Mouse (Mus musculus): ENCODE measurements around the gene Nup214. TPM values are rescaled to one million over a fixed set of nuclear protein-coding genes. Genes with fewer than 3 reads are reported as not detected.

The Nup214 gene
- polyA plus RNA-seq, 1 experiment from 2014 or later: 61.3 TPM

GRCm38 (mm10) chr2:32083159-32084011 is 109.1 kb downstream of the Nup214 start:
- Histone ChIP-seq H3K9ac (peak overlapping the region; percentile 97), H3K4me2 (peak overlapping the region; percentile 100), H3K4me3 (peak overlapping the region; percentile 90), H3K9me3 (no peaks in the 10 kb centered on the region), H3K4me1 (peaks cover 55% of the 10 kb centered on the region), H3K27me3 (replicated peaks) (peaks cover 19% of the 10 kb centered on the region), H3K27ac (replicated peaks) (peak overlapping the region; percentile 93), H3K36me3 (0 out of 2 replicates have a peak, but pooled peaks cover 6% of the 10 kb centered on the region)
- peak; percentile 26; the same call in 1 of the 2 replicates for ATAC-seq (ENCODE audit: extremely low read depth, insufficient number of reproducible peaks, low FRiP score, low TSS enrichment)
- WGBS: under 1% methylated on average over 91 of the region's 91 CpGs

GRCm38 (mm10) chr2:32084111-32084871 is 110.1 kb downstream of the Nup214 start, which contains the start of gene Fam78a:
Fam78a (minus strand) TSS chr2:32084857.
- ATAC-seq (ENCODE audit: extremely low read depth, insufficient number of reproducible peaks, low FRiP score, low TSS enrichment): peak; percentile 44; the same call in 1 of the 2 replicates
- Histone ChIP-seq H3K4me2 (peak within 1 kb of the TSS; percentile 100), H3K4me3 (peak within 1 kb of the TSS; percentile 90), H3K9ac (peak within 1 kb of the TSS; percentile 97), H3K36me3 (no peaks in the 10 kb centered on the region), H3K27ac (replicated peaks) (peak within 1 kb of the TSS; percentile 93), H3K27me3 (replicated peaks) (peaks cover 25% of the 10 kb centered on the region), H3K4me1 (peaks cover 55% of the 10 kb centered on the region), H3K9me3 (no peaks in the 10 kb centered on the region)
- WGBS: under 1% methylated on average over 64 of the region's 68 CpGs

- Histone ChIP-seq H3K9ac (peak overlapping the region; percentile 97), H3K36me3 (no peaks in the 10 kb centered on the region), H3K27me3 (replicated peaks) (peaks cover 26% of the 10 kb centered on the region), H3K27ac (replicated peaks) (peak overlapping the region; percentile 93), H3K4me2 (peak overlapping the region; percentile 100), H3K4me1 (peaks cover 52% of the 10 kb centered on the region), H3K9me3 (no peaks in the 10 kb centered on the region), H3K4me3 (peak overlapping the region; percentile 90)
- ATAC-seq (ENCODE audit: extremely low read depth, insufficient number of reproducible peaks, low FRiP score, low TSS enrichment): no peak
- WGBS: 31% methylated on average over 2 of the region's 2 CpGs
These were observed 110.6 kb downstream of the Nup214 start for GRCm38 (mm10) chr2:32084872-32085199.

DNA sequence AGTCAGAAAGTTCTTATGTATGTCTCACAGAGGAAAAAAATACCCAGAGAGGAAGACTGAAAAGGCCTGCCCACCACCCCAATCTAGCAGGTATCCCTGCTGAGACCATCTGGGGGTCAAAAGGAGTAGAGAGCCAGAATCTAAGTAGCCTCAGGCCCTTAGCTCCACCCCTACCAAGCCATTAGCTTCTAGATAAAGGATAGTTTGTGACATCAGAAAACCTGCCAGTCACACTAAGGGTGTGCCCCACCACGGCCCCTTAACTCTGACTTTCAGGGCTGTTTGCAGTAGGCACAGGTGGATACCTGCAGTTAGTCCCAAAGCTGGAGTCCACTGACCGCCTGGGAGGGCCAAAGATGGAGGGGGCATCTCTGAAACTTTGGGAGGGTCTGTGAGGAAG is 111.0 kb downstream of the Nup214 start:
- 66% methylated on average over 2 of the region's 2 CpGs for WGBS
- Histone ChIP-seq H3K36me3 (no peaks in the 10 kb centered on the region), H3K4me1 (peaks cover 49% of the 10 kb centered on the region), H3K4me3 (no peak overlapping the region), H3K27ac (replicated peaks) (peak overlapping the region; percentile 93; the same call in 1 of the 2 replicates), H3K9ac (peak overlapping the region; percentile 97; the same call in 1 of the 2 replicates), H3K4me2 (peak overlapping the region; percentile 100), H3K27me3 (replicated peaks) (peaks cover 26% of the 10 kb centered on the region), H3K9me3 (no peaks in the 10 kb centered on the region)
- no peak for ATAC-seq (ENCODE audit: extremely low read depth, insufficient number of reproducible peaks, low FRiP score, low TSS enrichment)

DNA sequence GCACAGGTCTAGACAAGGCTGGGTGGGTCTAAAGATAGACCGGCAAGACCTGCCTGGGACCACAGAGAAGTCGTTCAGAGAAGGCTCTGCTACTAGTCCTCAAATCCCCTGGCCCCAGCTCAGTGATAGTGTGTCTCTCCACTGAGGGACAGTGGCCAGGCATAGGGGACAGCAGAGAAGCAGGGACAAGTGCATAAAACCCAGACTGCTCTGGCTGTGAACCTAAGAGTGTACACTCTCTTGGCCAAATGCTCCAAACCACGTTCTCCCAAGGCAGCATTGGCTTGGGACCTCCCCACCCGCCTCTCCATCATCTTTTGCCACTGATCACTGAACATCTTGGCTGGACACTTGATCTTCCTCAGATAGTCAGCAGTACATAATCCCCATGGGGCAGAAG is 113.4 kb downstream of the Nup214 start:
- Histone ChIP-seq H3K36me3 (no peaks in the 10 kb centered on the region), H3K4me1 (peaks cover 44% of the 10 kb centered on the region), H3K9me3 (no peaks in the 10 kb centered on the region), H3K4me3 (no peak overlapping the region), H3K27me3 (replicated peaks) (peaks cover 21% of the 10 kb centered on the region), H3K27ac (replicated peaks) (peak overlapping the region; percentile 54), H3K4me2 (no peak overlapping the region), H3K9ac (no peak overlapping the region)
- 54% methylated on average over 4 of the region's 4 CpGs for WGBS
- ATAC-seq (ENCODE audit: extremely low read depth, insufficient number of reproducible peaks, low FRiP score, low TSS enrichment): no peak

DNA sequence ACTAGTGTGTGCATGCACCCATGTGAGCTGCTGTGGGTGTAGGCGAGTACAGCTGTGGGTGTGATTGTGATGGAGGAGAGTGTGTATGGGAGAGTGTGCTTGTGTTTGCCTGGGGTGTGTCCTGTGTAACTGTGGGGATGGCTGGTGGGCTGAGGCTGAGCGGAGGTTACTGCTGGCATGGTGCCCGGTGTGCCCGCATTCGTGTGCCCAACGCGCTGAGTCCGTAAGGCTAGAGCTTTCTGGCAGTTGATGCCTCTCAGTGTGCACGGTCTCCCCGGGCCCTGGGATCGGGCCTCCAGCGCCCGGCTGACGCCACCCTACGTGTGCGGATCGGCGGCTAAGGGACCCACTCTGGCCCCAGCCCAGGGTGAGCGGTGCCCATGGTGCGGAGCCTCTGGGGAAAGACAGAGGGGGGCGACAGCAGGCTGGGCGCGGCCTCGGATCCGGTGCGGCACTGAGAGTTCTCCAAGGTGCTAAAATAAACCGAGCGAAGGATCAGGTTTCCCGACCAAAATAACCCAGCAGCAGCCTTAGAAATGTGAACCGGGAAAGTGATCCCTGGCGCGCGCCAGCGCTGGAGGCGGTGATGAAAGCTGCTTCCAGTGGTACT is 114.2 kb downstream of the Nup214 start:
- no peak for ATAC-seq (ENCODE audit: extremely low read depth, insufficient number of reproducible peaks, low FRiP score, low TSS enrichment)
- H3K9me3 ChIP-seq: no peaks in the 10 kb centered on the region
- H3K9ac ChIP-seq: peak overlapping the region; percentile 79
- peaks cover 20% of the 10 kb centered on the region for H3K27me3 ChIP-seq (replicated peaks)
- WGBS: 6% methylated on average over 35 of the region's 35 CpGs
- peaks cover 40% of the 10 kb centered on the region for H3K4me1 ChIP-seq
- H3K4me3 ChIP-seq: peak overlapping the region; percentile 46
- no peaks in the 10 kb centered on the region for H3K36me3 ChIP-seq
- peak overlapping the region; percentile 90 for H3K27ac ChIP-seq (replicated peaks)
- peak overlapping the region; percentile 73 for H3K4me2 ChIP-seq

DNA sequence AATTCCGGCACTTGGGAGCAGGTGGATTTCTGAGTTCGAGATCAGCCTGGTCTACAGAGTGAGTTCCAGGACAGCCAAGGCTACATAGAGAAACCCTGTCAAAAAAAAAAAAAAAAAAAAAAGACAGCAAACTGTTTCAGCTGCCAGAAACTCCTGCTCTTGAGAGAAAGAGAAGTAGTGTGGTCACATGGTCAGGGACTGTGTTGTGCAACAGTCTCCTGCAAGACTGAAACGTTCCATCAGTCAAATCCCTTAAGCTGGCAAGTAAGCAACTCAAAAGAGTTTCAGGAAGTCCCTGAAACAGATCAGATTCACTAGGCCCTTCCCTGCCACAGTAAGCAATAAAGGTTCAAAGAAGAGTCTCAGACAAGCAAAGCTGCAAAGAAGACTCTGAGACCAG is 115.4 kb downstream of the Nup214 start:
- Histone ChIP-seq H3K27me3 (replicated peaks) (peaks cover 20% of the 10 kb centered on the region), H3K4me3 (no peak overlapping the region), H3K4me1 (peaks cover 40% of the 10 kb centered on the region), H3K36me3 (no peaks in the 10 kb centered on the region), H3K9ac (no peak overlapping the region), H3K27ac (replicated peaks) (peak overlapping the region; percentile 90), H3K4me2 (no peak overlapping the region), H3K9me3 (no peaks in the 10 kb centered on the region)
- ATAC-seq (ENCODE audit: extremely low read depth, insufficient number of reproducible peaks, low FRiP score, low TSS enrichment): no peak
- WGBS: 64% methylated on average over 3 of the region's 3 CpGs

DNA sequence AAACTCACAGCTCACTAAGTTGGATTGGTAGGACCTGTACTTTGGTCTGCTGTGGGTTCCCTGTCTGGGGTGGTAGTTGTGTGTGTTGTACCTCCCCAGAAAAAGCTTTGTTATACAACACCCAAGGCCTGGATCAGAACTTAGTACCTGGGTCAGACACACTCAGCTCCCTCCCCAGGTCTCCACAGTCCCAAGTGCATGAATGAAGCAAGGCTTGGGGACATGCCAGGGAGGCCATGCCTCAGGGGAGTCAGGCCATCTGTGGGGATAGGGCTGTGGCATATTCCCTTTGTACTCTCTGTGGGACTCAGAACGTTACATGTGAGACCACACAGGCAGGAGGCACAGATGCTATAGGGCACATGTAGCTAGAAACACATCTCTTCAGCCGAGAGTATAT is 115.9 kb downstream of the Nup214 start:
- ATAC-seq (ENCODE audit: extremely low read depth, insufficient number of reproducible peaks, low FRiP score, low TSS enrichment): no peak
- WGBS: 81% methylated on average over 2 of the region's 2 CpGs
- Histone ChIP-seq H3K4me3 (no peak overlapping the region), H3K4me1 (peaks cover 36% of the 10 kb centered on the region), H3K9ac (no peak overlapping the region), H3K4me2 (no peak overlapping the region), H3K9me3 (no peaks in the 10 kb centered on the region), H3K27ac (replicated peaks) (no peak overlapping the region), H3K27me3 (replicated peaks) (peaks cover 20% of the 10 kb centered on the region), H3K36me3 (no peaks in the 10 kb centered on the region)

DNA sequence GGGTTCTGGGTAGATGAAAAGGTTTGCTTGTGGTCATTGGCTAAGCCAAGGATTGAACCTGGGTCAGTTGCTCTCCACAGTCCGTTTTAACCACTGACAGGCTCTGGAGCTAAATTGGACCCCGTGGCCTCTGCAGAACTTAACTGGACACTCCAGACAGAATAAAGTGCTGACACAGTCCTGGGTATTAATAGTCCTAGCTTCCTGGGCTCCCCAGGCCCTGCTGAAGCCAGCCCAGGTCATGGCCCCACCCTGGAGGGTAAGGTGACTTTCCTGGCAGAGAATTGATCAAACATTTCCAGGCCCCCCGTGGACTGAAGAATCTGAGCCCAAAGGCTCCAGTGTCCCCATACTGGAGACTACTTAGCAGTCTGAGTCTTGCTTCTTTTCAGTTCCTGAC is 117.7 kb downstream of the Nup214 start:
- no peak for ATAC-seq (ENCODE audit: extremely low read depth, insufficient number of reproducible peaks, low FRiP score, low TSS enrichment)
- H3K36me3 ChIP-seq: no peaks in the 10 kb centered on the region
- 0 out of 2 replicates have a peak overlapping the region, but pooled peaks have one; percentile 12 for H3K27ac ChIP-seq (replicated peaks)
- H3K4me1 ChIP-seq: peaks cover 45% of the 10 kb centered on the region
- peak overlapping the region; percentile 37 for H3K9ac ChIP-seq
- no peak overlapping the region for H3K4me2 ChIP-seq
- H3K27me3 ChIP-seq (replicated peaks): peaks cover 20% of the 10 kb centered on the region
- 39% methylated on average over 3 of the region's 3 CpGs for WGBS
- H3K4me3 ChIP-seq: no peak overlapping the region
- H3K9me3 ChIP-seq: no peaks in the 10 kb centered on the region

DNA sequence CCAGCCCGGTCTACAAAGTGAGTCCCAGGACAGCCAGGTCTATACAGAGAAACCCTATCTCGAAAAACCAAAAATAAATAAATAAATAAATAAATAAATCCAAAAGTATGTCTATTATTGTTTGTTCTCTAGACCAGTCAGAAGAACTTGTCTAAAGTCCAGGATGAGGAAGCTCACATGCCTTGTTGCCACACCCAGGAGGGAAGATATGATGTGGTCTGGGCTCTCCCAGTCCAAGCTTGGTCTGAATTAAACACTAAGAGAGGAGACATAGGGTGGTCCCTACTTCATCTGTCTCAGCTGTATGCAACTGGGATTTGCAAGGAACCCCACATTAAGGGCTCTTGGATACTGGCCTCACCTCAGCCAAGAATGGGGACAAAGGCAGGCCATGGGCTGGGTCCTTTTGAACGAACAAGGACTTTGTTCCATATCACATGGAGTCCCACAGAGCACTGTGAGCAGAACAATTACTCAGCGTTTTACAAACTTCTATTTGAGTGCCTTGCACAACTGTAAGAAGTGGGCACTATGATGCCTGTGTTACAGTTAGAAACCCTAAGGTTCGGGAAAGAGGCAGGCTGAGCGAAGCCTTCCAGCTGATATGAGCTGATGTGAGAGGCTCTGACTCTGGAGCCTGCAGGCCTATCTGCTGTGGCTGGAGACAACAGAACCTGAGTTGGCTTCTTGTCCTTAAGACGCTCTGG is 119.9 kb downstream of the Nup214 start:
- Histone ChIP-seq H3K27ac (replicated peaks) (no peak overlapping the region), H3K9ac (no peak overlapping the region), H3K36me3 (0 out of 2 replicates have a peak, but pooled peaks cover 5% of the 10 kb centered on the region), H3K4me1 (peaks cover 30% of the 10 kb centered on the region), H3K9me3 (no peaks in the 10 kb centered on the region), H3K27me3 (replicated peaks) (peaks cover 2% of the 10 kb centered on the region; the same call in 1 of the 2 replicates), H3K4me3 (no peak overlapping the region), H3K4me2 (no peak overlapping the region)
- WGBS: 80% methylated on average over 7 of the region's 7 CpGs
- no peak for ATAC-seq (ENCODE audit: extremely low read depth, insufficient number of reproducible peaks, low FRiP score, low TSS enrichment)
